Mouse (Mus musculus) erythroid progenitor cell, adult 5-6 weeks (primary cell): ENCODE data around the gene Gpr62. TPM values are rescaled to one million over a fixed set of nuclear protein-coding genes. Genes with fewer than 3 reads are reported as not detected.
"Not testable (repeated sequence)": the region's sequence is repeated elsewhere in the genome, so short reads cannot be mapped to it uniquely, and the experiment has no call there.

Source experiments
- ATAC-seq: replicated peaks from 2 replicates; pipeline ENCODE4 v1.8.0; 2016; ENCODE audit warnings: moderate number of reproducible peaks, mild to moderate bottlenecking, moderate TSS enrichment, inconsistent platforms; ENCODE audit not compliant: poor library complexity, low FRiP score, severe bottlenecking
- total RNA-seq, 2 experiments: library from RNA; stranded (forward) in 1 of 2; stranded (reverse) in 1 of 2; fragments of 150-400 nt in 1 of 2; fragments of 186-747, 209-891 nt in 1 of 2; gene quantifications; 2 replicates each; pipeline versions ENCODE4 v1.2.3 to v1.2.4; 2015 to 2017; ENCODE audit warnings: low replicate concordance in 2 of 2

The Gpr62 gene
- total RNA-seq (2015; ENCODE audit: low replicate concordance) (not detected in 2 replicates), total RNA-seq (2017; ENCODE audit: low replicate concordance) (not detected in 2 replicates)

DNA sequence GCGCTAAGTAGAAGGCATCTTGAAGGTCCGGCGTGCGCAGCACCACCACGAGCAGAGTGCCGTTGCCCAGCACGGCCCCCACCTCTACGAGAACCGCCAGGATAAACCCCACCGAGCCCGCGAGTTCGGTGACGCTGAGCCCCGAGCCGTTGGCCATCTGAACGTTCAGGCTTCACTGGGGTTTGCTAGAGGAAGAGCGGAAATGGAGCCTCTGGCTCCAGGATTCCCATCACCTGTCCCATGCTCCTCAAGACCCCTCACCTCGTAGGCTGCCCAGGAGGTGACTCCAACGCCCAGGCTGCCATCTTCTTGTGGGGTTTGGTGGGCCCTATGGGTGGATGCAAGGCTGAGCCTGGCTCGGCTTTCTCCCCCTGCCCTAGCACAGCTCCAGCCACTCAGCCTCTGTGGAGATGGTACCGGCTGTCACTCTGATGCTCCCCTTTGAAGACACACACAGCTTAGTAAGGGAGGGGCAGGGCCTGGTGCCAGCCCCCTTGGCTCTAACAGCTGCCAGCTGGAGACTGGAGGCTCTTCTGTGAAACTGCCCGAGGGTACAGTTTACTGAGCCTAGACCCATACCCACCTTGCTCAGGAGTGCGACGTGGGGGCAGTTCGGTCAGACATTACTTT, at the start of gene Gpr62:
Gene Gpr62 (minus strand): TSS at position 368 of the 630 bp plus-strand sequence.
- no peak for ATAC-seq

DNA sequence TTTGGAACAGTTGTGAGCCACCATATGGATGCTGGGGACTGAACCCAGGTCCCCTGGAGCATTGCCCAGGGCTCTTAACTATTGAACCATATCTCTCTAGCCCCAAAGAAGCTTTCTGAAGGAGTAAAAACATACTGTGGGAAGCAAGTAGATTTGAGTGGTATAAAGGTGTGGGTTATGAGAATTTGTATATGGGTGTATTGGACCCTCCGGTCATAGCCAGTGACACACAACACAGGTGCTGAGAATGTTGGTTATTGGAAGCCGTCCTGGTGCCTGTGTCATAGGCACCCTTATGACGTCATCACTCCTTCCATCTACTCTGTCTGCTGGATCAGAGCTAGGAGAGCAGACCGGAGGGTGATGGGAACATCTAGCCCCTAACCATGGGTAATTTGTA, 48.5 kb upstream of the Gpr62 start, which contains the start of gene Iqcf5:
Gene Iqcf5 (plus strand): TSS at position 301 of the 400 bp plus-strand sequence.
- ATAC-seq: no peak

DNA sequence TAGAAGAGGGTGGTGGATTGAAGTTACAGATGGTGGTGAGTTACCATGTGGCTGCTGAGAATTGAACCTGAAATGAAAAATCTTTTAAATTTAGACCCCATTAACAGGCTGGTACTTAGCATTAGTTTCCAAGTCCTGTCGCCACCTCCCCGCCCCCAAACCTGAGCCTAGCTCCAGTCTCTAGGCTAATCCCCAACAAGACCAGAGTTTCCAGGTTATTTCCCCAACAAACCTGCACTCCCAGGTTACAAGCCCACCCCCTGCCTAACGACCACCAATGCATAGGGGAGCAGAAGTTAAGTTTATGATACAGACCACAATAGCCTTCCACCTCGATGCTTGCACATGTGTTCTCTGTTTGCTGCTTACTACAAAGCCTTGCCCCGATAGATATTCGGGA, 47.8 kb upstream of the Gpr62 start:
- no peak for ATAC-seq

DNA sequence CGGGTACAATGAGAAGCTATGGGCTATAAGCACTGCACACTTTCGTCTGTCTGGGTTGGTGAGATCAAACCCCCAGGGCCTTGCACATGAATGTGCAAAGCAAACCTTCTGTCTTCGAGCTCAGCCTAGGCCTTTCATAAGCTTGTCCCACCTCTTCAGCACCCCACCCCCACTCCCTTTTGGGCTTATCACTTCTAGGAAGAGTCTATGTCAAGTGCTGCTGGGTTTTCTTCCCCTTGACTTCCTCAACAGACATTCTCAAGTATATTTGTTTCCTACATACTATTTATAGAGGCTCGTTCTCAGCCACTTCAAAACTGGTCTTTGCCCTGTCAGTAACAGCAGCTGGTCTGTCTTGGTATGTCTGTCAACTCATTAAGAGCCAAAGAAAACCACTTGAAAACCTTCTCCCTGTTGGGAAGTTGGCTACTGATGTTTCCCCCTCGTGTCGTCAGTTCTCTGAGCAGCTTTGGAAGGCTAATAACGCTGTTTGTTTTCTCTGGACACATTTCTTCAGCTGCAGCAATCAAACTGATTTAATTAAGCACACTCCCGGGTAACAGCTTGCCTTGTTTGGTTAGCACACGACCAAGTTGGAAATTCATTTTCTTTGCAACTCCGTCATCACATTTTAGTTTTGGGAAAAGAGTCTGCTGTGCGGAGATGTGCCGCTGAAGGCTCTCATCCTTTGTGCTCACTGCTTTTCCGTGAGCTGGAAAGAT, 47.2 kb upstream of the Gpr62 start:
- ATAC-seq: no peak

DNA sequence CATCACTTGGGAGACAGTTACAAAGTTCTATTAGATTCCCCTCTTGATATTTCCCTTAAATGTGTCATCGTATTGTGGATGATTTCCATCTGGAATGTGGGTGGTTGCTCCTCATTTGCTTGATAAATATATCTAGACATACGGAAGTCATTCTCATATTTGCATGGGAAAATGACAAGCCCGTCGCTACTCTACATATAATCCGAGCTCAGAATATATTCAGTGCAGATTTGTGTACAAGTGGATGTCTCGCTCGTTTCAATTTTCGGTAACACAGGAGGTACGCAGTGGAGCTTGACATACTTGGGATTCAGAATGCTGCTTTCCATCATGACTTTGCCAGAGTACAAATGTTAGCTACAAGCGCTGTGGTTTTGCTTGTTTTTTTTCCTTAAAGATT, 43.6 kb upstream of the Gpr62 start:
- no peak for ATAC-seq

DNA sequence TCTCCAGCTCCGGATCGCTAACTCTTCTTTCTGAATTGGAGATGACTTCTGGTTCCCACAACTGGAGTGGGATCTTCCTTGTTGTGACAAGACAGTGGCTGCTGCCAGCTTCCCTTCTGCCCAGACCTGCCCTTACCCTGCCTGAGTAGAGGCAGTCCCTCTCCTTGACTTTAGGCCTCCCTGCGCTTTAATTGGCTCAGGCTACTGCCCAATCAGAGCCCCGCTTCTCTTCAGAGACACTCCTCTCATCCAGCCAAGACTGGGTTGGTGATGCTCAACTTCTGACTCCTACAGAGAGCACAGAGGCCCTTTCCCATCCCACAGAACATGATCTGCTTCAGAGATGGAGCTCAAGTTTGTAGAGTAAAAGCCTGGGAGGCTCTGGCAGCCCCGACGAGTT, 38.5 kb upstream of the Gpr62 start:
- no peak for ATAC-seq

DNA sequence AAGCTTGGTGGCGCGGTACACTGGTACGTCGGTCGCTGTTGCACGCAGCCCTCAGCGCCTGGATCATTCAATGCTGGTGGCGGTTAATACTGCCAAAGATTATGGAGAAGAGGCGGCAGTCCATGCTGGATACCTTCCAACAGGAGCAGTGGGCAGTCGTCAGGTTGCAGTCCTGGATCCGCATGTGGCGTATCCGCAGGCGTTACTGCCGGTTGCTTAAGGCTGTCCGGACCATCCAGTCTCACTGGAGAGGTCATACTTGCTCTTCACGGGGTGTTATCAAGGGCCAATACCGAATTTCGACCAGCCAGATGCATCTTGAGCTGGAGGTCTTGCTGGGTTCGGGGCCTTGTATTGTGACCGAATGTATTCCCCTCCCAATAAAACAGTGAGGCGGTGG, 36.1 kb upstream of the Gpr62 start:
- no peak for ATAC-seq

DNA sequence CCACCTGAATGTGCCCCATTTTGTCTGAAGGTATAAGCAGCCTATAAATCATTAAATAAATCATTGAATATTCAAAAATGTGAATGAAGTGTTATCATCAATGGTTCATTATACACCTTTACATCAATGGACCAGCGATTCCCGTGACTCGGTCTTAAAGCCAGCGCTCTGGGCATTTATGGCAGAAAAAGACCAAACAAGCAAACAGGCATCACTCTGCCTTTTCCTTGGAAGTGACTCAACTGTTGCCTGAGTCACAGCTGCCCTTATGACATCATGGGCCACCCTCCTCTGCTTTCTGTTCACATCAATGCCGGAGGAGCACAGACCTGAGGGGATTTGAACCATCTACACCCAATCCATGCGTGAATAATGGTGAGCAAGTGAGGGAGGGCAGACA, 33.9 kb upstream of the Gpr62 start, which contains the start of gene Iqcf1:
Gene Iqcf1 (plus strand): TSS at position 301 of the 400 bp plus-strand sequence.
- no peak for ATAC-seq

DNA sequence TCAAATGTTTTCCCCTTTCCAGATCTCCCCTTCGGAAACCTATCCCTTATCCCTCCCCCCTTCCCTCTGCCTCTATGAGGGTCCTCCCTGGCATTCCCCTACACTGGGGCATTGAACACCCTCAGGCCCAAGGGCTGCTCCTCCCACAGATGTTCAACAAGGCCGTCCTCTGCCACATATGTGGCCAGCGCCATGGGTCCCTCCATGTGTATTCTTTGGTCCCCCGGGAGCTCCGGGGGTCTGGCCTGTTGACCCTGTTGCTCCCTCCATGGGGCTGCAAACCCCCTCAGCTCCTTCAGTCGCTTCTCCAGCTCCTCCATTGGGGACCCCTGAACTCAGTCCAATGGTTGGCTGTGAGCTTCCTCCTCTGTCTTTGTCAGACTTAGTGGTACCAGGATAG, 21.9 kb upstream of the Gpr62 start:
- ATAC-seq: not testable (repeated sequence)

DNA sequence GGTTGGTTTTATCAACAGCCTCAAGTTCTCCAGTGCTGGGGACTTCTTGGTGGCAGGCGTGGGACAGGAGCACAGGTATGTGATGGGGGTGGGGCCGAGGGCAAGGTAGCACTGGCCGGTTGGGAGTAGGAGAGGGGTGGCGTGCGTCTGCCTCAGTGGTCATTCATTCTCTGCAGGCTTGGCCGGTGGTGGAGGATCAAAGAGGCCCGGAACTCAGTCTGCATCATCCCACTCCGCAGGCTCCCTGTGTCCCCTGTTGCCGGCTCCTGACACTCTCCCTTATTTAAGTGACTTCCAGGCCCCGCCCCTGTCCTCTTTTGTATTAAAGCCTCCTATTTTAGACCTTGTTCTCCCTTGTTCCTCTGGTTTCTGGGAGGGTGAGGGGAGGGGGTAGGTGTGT, 19.3 kb upstream of the Gpr62 start:
- no peak for ATAC-seq

DNA sequence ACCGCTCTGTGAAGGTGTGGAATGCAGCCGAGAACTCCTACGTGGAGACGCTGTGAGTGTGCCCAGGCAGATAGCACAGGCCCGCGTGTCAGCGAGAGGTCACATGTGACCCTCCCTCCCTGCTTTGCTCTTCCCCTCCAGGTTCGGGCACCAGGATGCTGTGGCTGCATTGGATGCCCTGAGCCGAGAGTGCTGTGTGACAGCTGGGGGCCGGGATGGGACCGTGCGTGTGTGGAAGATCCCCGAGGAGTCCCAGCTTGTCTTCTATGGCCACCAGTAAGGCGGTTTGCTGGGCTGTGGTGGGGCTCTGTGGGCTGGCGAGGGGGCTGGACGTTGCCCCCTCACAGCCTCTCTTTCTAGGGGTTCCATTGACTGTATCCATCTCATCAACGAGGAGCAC, 17.9 kb upstream of the Gpr62 start:
- ATAC-seq: no peak

DNA sequence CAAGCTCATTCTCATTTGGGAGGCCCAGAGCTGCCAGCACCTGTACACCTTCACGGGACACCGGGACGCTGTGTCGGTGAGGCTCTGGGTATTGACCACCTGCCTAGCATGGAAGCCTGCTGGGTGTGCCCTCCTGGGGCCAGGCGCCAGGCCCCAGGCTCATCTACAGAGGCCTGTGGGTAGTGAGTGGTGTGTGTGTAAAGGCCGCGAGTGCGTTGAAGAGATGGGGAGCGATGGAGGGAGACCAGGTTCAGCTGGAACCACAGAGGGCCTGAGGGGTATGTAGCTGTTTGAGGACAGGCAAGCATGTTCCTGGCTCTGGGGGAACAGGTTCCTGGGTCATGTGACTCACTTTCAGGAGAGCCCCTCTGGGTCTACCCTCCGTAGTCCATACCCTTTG, 17.4 kb upstream of the Gpr62 start:
- no peak for ATAC-seq

DNA sequence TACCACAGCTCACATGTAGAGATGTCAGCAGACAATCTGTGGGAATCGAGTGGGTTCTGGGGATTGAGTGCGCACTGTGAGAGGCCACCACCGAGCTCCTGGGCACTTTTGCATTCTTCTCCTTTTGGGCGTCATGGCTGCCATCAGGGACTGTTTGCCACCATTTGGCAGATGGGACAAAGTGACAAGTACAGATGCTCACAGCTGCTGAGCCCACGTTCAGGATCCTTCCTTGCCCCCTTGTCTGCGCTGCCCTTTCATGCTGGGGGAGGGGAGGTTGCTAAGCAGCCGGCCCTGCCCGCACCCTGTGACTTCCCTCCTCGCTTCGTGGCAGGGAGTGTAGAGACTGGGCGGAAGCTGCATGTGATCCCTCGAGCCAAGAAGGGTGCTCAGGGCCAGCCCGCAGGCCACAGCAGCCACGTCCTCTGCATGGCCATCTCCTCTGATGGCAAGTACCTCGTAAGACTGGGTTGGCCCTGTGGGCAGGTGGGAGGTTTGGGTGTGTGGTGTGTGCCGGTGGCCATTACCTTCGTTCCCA, 16.9 kb upstream of the Gpr62 start:
- no peak for ATAC-seq

DNA sequence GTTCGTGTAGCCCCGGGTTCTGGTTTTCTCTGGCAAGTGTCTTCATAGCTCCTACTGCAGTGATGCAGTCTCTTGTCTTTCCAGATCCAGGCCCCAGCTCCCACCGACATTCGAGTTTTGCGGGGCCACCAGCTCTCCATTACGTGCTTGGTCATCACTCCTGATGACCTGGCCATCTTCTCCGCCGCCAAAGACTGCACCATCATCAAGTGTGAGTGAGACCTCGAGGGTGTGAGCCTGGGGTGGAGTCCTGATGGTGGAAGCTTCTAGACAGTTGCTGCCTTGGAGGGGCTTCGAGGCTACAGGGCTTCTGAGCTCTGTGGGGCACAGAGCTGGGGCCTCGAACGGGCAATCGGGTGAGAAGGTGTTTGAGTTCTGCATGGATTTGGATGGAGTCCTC, 15.9 kb upstream of the Gpr62 start:
- no peak for ATAC-seq

DNA sequence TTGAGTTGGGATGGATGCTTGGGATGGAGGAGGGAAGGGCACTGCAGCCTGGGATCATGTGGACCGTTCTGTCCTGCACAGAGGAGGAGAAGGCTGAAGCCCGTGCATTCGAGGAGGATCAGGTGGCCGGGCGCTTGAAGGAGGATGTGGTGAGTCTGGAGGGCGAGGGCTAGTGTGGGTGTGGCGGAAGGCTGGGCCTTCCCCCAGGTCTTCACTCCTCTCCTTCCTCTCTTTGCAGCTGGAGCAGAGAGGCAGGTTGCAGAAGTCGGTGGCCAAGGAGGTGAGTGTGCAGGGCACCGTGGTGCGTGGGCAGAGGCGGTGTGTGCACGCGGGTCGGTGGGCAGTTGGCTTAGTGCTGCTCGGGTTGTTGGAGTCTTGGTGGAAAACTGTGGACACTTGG, 15.3 kb upstream of the Gpr62 start:
- ATAC-seq: no peak

DNA sequence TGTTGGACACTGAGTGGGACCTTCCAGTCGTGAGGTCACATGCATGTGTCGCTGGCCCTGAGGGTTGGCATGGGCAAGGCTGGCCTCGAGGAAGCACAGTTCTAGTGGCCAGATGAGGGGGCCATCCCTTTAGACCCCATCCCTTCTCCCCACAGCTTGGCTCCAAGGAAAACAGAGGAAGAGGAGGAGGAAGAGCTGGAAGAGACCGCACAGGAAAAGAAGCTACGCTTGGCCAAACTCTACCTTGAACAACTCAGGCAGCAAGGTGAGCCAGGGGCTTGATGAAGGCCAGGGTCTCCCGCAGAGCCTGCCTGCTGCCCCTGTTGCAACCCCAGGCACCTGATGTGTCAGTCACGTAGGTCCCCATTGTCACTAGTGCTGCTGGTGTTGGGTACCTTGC, 14.8 kb upstream of the Gpr62 start:
- ATAC-seq: no peak

DNA sequence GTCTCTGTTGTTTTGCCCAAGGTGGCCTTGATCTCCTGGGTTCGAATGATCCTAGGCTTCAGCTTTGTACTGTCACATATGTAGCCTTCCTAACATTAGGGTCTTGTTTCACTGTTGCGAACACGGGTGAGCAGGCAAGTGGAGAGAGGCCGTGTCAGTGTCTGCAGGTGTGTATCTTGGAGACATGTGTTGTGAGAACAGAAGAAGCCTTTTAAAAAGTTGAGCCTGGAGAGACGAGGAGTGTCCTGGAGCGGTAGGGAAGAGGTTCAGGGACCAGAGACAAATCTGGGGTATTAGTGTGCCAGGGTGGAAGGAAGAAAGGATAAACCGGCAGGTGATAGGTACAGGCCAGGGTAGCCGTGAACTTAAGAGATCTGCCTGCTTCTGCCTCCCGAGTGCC, 12.4 kb upstream of the Gpr62 start:
- no peak for ATAC-seq

DNA sequence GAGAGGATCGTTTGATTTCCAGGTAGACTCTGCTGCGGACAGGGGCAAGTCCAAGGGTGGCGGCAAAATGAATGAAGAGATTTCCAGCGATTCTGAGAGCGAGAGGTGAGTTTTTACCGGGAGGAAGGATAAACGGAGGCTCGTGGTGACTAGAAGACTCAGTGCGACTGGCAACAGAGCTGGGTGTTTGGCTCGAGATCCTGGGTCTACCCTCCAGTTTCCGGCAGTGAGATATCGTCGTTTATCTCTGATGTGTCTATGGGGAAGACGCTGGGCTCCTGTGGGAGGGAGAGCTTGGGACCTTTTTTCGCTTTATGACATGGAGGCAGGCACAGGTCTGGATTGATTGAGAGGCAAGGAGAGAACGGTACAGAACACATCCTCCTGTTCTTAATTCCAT, 11.9 kb upstream of the Gpr62 start:
- no peak for ATAC-seq

DNA sequence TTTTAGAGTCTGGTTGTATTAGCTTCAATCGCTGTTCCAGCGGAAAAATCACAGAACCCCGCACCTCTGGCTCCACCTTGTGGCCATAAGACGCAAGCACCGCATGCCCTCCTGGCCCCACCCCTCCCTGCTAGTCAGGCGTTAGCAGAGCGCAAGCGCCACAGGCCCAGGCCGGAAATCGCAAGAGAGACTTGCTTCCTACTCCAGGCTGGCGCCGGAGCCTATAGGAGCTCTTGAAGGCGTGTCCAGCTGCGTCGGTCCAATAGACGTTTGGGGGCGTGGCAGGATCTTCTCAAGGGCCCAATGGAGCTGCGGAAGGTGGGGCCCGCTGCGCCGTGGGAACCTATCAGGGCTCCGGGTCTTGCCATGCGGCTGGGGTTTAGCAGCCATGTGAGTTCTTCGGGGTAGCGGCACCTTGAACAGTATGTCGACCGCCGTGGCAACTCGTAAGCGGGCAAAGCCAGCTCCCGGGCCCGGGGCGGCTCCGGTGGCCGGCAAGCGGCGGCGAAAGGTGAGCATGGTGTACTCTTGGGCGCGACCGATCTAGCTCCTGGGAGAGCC, 11.3 kb upstream of the Gpr62 start, which contains the start of gene Parp3:
Gene Parp3 (minus strand): TSS at position 26 of the 561 bp plus-strand sequence.
- peak; percentile 95 for ATAC-seq

DNA sequence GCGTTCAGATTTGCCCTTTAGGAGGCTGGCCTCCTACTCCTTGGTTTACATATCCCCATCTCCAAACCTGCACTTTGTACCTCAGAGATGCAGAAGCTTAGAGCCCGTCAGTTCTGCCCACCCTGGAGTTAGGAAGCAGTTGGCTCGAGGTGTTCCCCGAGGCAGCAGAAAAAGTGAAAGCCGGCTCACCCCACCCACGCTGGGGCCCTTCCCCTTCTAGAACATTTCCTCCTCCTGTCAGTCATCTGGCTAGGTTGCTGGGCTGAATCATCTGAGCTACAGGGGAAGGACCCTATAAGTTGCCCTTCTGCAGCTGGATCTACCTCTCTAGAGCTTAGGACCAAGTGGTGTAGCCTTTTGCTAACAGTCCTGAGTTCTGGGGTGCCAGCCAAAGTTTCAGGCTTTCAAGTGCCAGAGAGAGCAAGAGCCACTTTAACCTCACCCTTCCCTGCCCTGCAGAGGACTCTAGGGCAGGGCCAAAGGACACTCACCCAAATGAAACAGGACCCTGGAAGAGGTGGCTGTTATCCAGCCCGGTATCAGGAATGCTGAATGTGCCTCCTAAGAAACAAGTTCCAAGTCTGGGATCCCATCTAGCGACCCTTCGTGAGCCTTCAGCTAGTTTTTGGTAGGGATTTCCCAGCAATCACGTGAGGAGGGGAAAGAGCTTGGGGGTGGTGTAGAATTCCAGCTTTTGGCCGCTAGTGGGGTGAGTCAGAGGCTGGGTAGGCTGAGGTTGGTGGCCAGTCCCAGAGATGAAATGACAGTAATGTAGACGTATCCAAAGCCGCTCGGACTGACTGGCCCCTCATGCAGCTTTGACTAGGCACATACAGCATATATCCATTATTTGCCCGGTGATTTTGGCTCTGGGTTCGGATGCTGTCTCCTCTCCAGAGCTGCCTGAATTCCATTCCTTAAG, 10.5 kb upstream of the Gpr62 start:
- no peak for ATAC-seq
